Mouse (Mus musculus): Measurements from ENCODE around the gene Psd4.

DNA sequence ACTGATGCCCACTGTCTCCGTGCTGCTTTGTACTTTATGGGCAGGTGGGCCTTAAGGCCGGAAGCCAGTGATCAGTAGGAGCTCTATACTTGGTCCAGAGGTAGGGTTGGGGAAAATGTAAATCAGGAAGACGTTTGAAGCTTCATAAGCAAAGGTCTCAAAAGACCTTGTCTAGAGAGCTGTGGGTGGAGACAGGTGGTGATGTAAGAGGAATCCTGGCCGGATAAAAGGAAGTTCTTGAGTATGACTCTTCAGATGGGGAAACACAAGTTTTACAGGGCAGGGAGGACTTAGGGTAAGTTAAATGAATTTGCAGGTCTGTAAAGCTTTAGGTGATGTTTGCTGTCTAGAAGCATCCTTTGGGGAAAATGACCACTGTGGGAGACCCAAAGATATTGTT is 81.7 kb downstream of the Psd4 start:
- no peak for TF ChIP-seq CTCF (IDR thresholded peaks at IDR 0.05; ENCODE audit: low read depth)
- TF ChIP-seq EP300 (optimal IDR thresholded peaks at IDR 0.05), result no peak

Measured in stomach, postnatal 0 days (tissue).